Mouse (Mus musculus) midbrain, embryonic 12.5 days (tissue): ENCODE results near the gene Ell2. TPM values are rescaled to one million over a fixed set of nuclear protein-coding genes. Genes with fewer than 3 reads are reported as not detected.

ENCODE experiments used
- ATAC-seq: fragments of 200-750 bp; cut with Nextera tagmentation; 2 replicates; pipeline ENCODE4 v1.8.0; 2017; ENCODE audit warnings: low read depth, moderate TSS enrichment, moderate library complexity; ENCODE audit not compliant: low FRiP score
- H3K27ac ChIP-seq: fragments of 300-500 bp; sonication (generic); replicated peaks from 2 replicates; pipeline ENCODE4 v1.5.1; 2016; ENCODE audit warnings: mild to moderate bottlenecking
- H3K27me3 ChIP-seq: fragments of 300-500 bp; sonication (generic); 2 replicates; pipeline ENCODE4 v1.6.1; 2016; ENCODE audit warnings: mild to moderate bottlenecking
- H3K36me3 ChIP-seq: fragments of 300-500 bp; sonication (generic); 2 replicates; pipeline ENCODE4 v1.6.1; 2016
- H3K4me1 ChIP-seq: fragments of 300-500 bp; sonication (generic); 2 replicates; pipeline ENCODE4 v1.6.1; 2016
- H3K4me2 ChIP-seq: fragments of 300-500 bp; sonication (generic); replicated peaks from 2 replicates; pipeline ENCODE4 v1.6.1; 2016; ENCODE audit warnings: mild to moderate bottlenecking, moderate library complexity
- H3K4me3 ChIP-seq: fragments of 300-500 bp; sonication (generic); 2 replicates; pipeline ENCODE4 v1.5.1; 2016; ENCODE audit warnings: mild to moderate bottlenecking
- H3K9ac ChIP-seq: fragments of 300-500 bp; sonication (generic); replicated peaks from 2 replicates; pipeline ENCODE4 v1.6.1; 2016; ENCODE audit warnings: mild to moderate bottlenecking, moderate library complexity
- H3K9me3 ChIP-seq: fragments of 300-500 bp; sonication (generic); 2 replicates; pipeline ENCODE4 v1.6.1; 2016; ENCODE audit warnings: mild to moderate bottlenecking
- WGBS: fragments of 180-500 bp; shearing (Covaris S2); methylation state at CpG from one replicate; pipeline ENCODE4 v1.1.7; 2016; 5-methylcytosine and 5-hydroxymethylcytosine counted together
- polyA plus RNA-seq: library from polyadenylated mRNA; unstranded; fragments of >200 nt; fragmentation: Nextera tagmentation; extraction: Ambion mirVana; gene quantifications from 2 replicates; pipeline ENCODE4 v1.2.1, GENCODE M21; 2016

Ell2 gene
- 2.8 and 4.6 TPM in 2 replicates for polyA plus RNA-seq

DNA sequence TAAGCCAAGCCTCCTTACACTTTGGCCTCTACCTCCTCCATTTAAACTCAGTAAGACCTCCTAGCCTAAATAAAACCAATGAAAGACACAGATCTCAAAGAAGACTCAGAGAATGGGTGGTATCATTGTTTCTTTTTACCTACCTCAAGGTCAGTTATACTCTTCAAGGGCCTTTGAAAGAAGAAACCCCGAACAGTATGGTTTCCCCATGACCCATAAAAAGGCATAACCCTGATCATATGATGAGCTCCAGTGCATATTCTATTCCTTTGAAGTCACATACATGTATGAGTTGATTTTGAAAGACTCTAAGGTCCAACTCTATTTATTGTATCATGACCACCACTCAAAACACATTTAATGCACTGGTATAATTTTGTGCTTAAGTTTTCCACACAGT lies at the start of gene Ell2:
TSS of gene Ell2 (plus strand) at position 301 of the 400 bp plus-strand sequence.
- Histone ChIP-seq H3K27ac (peak within 1 kb of the TSS; percentile 64), H3K9me3 (no peaks in the 10 kb centered on the region), H3K4me2 (peak within 1 kb of the TSS; percentile 76), H3K4me1 (peaks cover 11% of the 10 kb centered on the region; the same call in 1 of the 2 replicates), H3K4me3 (peak within 1 kb of the TSS; percentile 80), H3K27me3 (peaks cover 10% of the 10 kb centered on the region), H3K36me3 (no peaks in the 10 kb centered on the region), H3K9ac (peak within 1 kb of the TSS; percentile 65)
- no peak for ATAC-seq
- 98% methylated on average over 1 of the region's 1 CpGs for WGBS

DNA sequence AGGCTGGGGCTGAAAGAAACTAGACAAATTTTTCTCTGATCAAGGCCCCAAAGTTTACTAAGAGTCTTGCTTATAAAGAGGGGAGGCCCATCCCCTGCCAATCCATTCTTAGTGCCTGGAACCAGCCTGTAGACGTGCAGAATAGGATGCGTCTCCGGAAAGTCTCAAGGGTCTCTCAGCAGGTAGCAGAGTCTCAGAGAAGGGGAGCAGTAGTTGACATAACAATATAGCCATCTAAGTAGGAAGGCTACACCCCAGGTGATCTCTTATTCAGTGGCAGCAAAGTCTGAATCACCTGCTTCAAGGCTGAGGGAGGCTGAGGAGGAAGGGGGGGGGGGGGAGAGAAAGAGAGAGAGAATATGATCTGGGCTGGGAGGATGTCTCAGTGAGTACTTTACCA lies 21.1 kb upstream of the Ell2 start:
- Histone ChIP-seq H3K27me3 (no peaks in the 10 kb centered on the region), H3K36me3 (no peaks in the 10 kb centered on the region), H3K4me1 (no peaks in the 10 kb centered on the region), H3K4me3 (no peak overlapping the region), H3K9me3 (no peaks in the 10 kb centered on the region), H3K27ac (no peak overlapping the region), H3K9ac (no peak overlapping the region), H3K4me2 (no peak overlapping the region)
- no peak for ATAC-seq
- 27% methylated on average over 3 of the region's 3 CpGs for WGBS

DNA sequence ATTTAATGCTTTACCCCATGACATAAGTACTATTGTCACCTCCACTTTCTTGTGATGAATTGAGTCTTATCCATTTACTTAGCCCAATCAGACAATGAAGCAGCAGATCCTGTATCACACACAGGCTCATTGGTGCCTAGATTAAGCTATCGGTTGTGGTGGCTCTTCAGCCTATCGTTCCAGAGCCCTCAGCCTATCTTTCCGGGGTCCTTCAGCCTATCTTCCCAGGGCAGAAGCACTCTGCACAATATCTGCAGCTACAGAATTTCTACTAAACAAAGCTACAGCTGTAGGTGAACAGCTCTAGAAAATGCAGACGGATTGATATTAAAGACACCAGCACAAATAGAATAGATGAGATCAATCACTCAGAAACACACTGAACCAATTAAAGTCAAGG lies 19.6 kb upstream of the Ell2 start:
- Histone ChIP-seq H3K36me3 (no peaks in the 10 kb centered on the region), H3K4me2 (no peak overlapping the region), H3K27me3 (no peaks in the 10 kb centered on the region), H3K27ac (no peak overlapping the region), H3K9me3 (no peaks in the 10 kb centered on the region), H3K4me1 (no peaks in the 10 kb centered on the region), H3K9ac (no peak overlapping the region), H3K4me3 (no peak overlapping the region)
- WGBS, result 84% methylated on average over 4 of the region's 4 CpGs
- no peak for ATAC-seq

DNA sequence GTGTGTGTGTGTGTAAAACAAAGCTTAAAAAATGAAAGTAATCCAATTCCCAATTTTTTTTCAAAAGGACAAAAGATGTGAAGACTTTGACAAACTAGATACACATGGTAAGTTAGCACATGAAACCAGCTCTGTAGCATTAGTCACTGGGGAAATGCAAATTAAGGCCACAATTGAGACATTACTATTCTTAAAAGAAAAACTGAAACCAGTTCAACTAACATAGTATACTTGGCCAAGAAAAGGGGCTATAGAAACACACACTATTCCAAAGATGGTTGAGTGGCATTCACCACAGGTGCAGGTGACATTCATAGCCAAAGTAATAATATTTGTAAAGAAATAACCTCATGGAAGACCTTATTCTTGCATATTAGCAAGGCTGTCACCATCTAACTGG lies 14.9 kb upstream of the Ell2 start:
- ATAC-seq, result no peak
- Histone ChIP-seq H3K27me3 (no peaks in the 10 kb centered on the region), H3K27ac (no peak overlapping the region), H3K4me1 (no peaks in the 10 kb centered on the region), H3K9ac (no peak overlapping the region), H3K9me3 (no peaks in the 10 kb centered on the region), H3K4me2 (no peak overlapping the region), H3K36me3 (no peaks in the 10 kb centered on the region), H3K4me3 (no peak overlapping the region)

DNA sequence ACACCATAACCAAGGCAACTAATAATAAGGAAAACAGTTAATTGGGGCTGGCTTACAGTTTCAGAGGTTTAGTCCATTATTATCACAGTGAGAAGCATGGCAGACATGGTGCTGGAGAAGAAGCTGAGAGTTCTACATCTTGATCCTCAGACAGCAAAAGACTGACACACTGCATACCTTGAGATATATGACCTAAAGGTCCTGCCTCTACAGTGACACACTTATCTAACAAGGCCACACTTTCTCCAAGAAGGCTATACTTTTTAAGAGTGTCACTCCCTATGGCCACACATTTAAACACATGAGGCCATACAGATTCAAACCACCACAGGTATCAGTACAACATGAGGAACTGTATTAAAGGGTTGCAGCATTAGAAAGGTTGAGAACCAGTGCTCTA lies 13.5 kb upstream of the Ell2 start:
- Histone ChIP-seq H3K36me3 (no peaks in the 10 kb centered on the region), H3K9ac (no peak overlapping the region), H3K27ac (no peak overlapping the region), H3K9me3 (no peaks in the 10 kb centered on the region), H3K4me2 (no peak overlapping the region), H3K4me3 (no peak overlapping the region), H3K27me3 (no peaks in the 10 kb centered on the region), H3K4me1 (no peaks in the 10 kb centered on the region)
- ATAC-seq, result no peak

DNA sequence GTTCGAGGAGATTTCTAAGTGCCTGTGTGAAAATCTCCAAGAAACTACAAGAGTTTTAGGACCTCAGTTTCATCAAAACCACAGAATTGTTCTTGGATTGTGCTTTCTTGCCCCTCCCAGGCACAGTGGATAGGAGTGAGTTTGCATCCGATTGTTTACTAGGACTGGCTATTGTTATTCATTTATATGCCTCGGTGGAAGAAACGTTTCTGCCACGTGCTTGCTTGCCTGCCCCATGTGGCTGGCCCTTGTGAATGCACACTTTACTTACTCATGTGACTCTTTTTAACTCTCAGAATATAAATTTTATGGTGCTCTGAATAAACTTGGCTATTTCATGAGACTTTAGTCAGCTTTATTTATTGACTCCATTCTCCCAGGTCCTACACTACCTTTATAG lies 3.7 kb upstream of the Ell2 start:
- Histone ChIP-seq H3K4me1 (no peaks in the 10 kb centered on the region), H3K9me3 (no peaks in the 10 kb centered on the region), H3K4me3 (no peak overlapping the region), H3K36me3 (no peaks in the 10 kb centered on the region), H3K27ac (no peak overlapping the region), H3K9ac (no peak overlapping the region), H3K27me3 (no peaks in the 10 kb centered on the region), H3K4me2 (no peak overlapping the region)
- no peak for ATAC-seq
- 53% methylated on average over 5 of the region's 5 CpGs for WGBS

DNA sequence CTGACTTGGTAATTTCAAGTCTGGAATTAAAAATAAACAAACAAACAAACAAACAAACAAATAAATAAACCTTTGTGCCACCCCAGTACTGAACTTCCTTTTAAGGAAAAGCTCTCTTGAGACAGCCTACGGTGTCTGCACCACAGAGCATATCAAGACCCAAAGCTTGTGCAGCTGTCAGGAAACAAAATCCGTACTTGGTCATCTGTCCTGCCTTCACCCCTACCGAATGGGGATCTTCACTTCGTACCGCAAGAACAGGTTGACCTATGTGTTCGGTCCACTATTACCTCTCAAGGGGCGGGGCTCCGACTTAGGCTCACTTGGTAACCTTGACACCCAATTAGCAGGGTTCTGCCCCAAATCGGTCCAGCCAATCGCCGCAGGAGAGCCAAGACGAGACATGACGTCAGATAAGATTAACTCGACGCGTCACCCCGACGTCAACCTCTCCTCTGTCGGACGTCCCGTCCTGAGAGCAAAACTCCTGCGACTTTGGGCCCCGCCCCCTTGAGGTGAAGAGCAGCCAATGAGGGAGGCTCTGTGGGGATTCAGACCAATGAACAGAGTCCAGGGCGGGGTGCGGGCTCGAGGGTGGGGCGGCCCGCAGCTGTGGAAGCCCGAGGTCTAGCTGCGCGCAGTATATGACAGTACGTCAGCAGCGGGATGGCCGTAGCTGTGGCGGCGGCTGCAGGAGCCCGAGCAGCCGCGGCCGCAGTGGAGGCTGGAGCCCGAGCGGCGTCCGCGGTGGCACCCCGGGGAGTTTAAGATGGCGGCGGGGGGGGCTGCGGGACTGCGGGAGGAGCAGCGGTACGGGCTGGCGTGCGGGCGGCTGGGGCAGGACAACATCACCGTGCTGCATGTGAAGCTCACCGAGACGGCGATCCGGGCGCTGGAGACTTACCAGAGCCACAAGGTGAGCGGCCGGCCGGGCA lies 592 bp downstream of the Ell2 start:
- Histone ChIP-seq H3K4me3 (peak overlapping the region; percentile 80), H3K9ac (peak overlapping the region; percentile 65), H3K9me3 (no peaks in the 10 kb centered on the region), H3K27me3 (peaks cover 10% of the 10 kb centered on the region), H3K36me3 (no peaks in the 10 kb centered on the region), H3K4me1 (peaks cover 11% of the 10 kb centered on the region; the same call in 1 of the 2 replicates), H3K4me2 (peak overlapping the region; percentile 76), H3K27ac (peak overlapping the region; percentile 64)
- ATAC-seq, result peak; percentile 100
- 9% methylated on average over 62 of the region's 64 CpGs for WGBS

DNA sequence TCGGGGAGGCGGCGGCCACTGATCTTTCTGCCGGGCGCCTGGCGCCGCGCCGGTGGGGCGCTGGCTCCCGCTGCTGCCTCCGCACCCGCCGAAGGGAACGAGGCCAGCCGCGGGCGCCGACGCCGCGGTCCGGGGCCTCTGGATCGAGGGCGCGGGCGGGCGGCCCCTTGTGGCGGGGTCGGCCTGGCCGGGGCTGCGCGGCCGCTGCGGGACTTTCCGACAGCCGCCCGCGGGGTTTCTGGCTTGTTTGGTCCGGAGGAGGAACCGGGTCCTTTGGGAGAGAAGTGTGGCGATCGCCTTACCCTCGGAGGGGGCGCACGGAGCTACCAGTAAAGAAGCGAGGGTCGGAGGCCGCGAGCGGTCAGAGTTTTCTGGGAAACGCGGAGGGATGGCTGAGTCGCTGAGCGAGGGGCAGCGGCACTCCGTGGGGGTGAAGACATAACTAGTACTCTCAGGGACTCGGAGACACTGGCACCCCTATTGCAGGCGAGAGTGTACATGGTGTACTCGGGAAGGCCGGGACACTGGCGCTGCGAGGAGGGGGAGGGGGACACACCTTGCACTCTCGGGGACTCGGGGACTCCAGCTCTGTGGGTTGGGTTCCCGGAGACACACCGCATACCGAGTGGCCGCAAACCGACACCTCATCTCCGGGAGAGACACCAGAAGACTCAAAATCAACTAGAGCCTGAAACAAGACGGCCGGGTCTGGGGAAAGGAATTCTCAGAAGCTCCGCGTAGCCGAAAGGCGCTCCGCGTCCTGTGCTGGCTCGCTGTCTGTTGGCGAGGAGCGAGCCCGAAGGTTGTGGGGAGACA lies 1.5 kb downstream of the Ell2 start:
- peak overlapping the region; percentile 65 for H3K9ac ChIP-seq
- H3K4me2 ChIP-seq, result peak overlapping the region; percentile 76
- peak overlapping the region; percentile 80 for H3K4me3 ChIP-seq
- ATAC-seq, result peak; percentile 70
- no peaks in the 10 kb centered on the region for H3K36me3 ChIP-seq
- peaks cover 10% of the 10 kb centered on the region for H3K27me3 ChIP-seq
- H3K27ac ChIP-seq, result peak overlapping the region; percentile 64
- peaks cover 11% of the 10 kb centered on the region; the same call in 1 of the 2 replicates for H3K4me1 ChIP-seq
- WGBS, result under 1% methylated on average over 70 of the region's 83 CpGs
- H3K9me3 ChIP-seq, result no peaks in the 10 kb centered on the region

DNA sequence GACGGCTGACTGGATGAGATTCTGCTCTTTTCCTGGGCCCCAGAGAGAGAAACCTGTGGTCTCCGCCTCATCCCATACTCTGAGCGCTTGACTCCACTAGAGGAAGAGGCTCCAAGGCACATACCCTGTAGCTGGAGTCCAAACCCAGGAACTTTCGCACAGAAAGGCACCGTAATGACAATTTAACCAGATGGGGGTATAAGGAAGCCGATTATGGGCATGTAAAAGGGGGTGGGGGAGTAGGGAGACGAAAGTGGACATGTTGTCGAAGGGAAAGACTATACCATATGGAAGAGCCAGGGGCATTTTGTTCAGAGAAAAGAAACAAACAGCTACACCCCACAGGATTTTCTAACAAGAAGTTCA lies 2.1 kb downstream of the Ell2 start:
- Histone ChIP-seq H3K9me3 (no peaks in the 10 kb centered on the region), H3K9ac (peak overlapping the region; percentile 65; the same call in 1 of the 2 replicates), H3K27me3 (peaks cover 10% of the 10 kb centered on the region), H3K4me3 (peak overlapping the region; percentile 80), H3K36me3 (no peaks in the 10 kb centered on the region), H3K4me2 (peak overlapping the region; percentile 76), H3K27ac (no peak overlapping the region), H3K4me1 (peaks cover 11% of the 10 kb centered on the region; the same call in 1 of the 2 replicates)
- WGBS, result 11% methylated on average over 8 of the region's 8 CpGs
- ATAC-seq, result no peak

DNA sequence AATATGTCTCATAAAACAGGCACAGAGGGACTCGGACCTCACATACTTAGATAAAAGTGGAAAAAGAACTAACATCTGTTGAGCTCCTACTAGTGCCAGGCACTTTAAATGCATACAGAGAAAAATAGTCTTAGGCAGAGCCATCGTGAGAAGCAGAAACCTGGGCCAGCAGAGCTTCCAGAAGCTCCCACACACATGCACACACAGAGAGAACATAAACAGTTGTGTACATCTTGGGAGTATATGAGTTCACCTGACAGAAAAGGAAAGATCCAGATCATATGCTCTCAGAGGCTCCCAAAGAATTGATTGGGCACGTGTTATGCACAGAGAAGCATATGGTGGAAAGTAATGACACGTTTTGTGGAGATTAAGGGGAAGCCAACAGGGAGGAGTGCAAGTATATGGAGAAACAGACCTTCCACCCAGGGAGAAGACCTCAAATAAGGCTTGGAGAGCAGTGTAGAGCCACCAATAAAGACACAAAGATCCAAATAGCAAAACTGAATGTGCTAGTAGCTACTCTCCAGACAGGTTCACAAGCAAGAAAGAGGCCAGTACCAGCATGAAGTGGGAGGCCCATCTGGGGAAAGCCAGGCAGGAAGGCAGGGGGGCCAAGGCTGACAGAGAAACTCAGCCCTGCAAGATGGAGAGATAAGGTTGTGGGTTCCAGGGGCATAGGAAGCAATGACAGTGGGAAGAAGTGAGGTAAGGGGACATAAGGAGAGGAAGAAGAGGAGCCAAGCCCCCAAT lies 2.6 kb downstream of the Ell2 start:
- H3K4me3 ChIP-seq, result peak overlapping the region; percentile 80
- no peak overlapping the region for H3K27ac ChIP-seq
- H3K4me2 ChIP-seq, result peak overlapping the region; percentile 76
- H3K9ac ChIP-seq, result 0 out of 2 replicates have a peak overlapping the region, but pooled peaks have one; percentile 65
- H3K4me1 ChIP-seq, result peaks cover 11% of the 10 kb centered on the region; the same call in 1 of the 2 replicates
- no peaks in the 10 kb centered on the region for H3K9me3 ChIP-seq
- WGBS, result 50% methylated on average over 4 of the region's 4 CpGs
- no peak for ATAC-seq
- no peaks in the 10 kb centered on the region for H3K36me3 ChIP-seq
- peaks cover 10% of the 10 kb centered on the region for H3K27me3 ChIP-seq

DNA sequence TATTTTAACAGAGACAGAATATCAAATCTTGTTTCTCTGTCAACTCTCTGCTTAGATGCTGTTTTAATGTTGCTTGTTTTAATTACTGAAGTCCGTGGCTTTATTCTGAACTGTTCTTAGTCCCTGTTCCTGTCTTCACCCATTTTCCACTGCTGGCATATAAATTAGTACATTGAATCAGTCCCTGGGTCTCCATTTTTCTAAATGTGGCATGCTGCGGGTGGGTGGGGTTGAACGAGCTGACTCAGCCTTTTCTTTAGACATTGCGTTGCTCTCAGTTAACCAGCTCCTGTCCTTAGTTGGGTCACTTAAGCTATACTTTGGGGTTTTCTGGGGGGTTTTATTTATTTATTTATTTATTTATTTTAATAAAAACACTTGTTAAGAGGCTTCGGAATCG lies 3.6 kb downstream of the Ell2 start:
- Histone ChIP-seq H3K9ac (no peak overlapping the region), H3K27me3 (peaks cover 10% of the 10 kb centered on the region), H3K36me3 (no peaks in the 10 kb centered on the region), H3K4me2 (no peak overlapping the region), H3K27ac (no peak overlapping the region), H3K9me3 (no peaks in the 10 kb centered on the region), H3K4me3 (no peak overlapping the region), H3K4me1 (peaks cover 11% of the 10 kb centered on the region; the same call in 1 of the 2 replicates)
- 76% methylated on average over 6 of the region's 6 CpGs for WGBS
- no peak for ATAC-seq
